Mouse (Mus musculus) T-helper 2 cell (primary cell): Measurements from ENCODE around the gene Insl3.

Experiments
- in situ Hi-C: fragments of 300-600 bp; cut with MboI, MseI; formaldehyde crosslinking; loops from one replicate; pipeline ENCODE4 v1.15.1; 2025; ENCODE audit warnings: high pct_unique_total_duplicates

Gene Insl3

GRCm38 (mm10) chr8:71689028-71689427 lies at the start of gene Insl3:
Gene Insl3 (plus strand): TSS chr8:71689214.
- in situ Hi-C loops: no loop called here

GRCm38 (mm10) chr8:71639318-71639717 lies 49.7 kb upstream of the Insl3 start:
- in situ Hi-C loops: no loop called here

- in situ Hi-C loops: no loop called here
These were observed 43.5 kb upstream of the Insl3 start for GRCm38 (mm10) chr8:71645510-71645909.

- in situ Hi-C loops: loop anchor here (25.0 kb wide), 2 partner anchors 767 to 1142 kb away; partner anchors contain the start of genes Rex1bd, Rpl18a, Slc5a5 and Uba52
These were observed 34.4 kb upstream of the Insl3 start for GRCm38 (mm10) chr8:71654600-71654999.

GRCm38 (mm10) chr8:71657816-71658215 lies 31.2 kb upstream of the Insl3 start:
- in situ Hi-C loops: loop anchor here (5.0 to 25.0 kb wide), 3 partner anchors 91 to 1146 kb away; partner anchors contain the start of genes Nxnl1, Rex1bd, Rpl18a and Slc27a1

- in situ Hi-C loops: loop anchor here (5.0 to 25.0 kb wide), 3 partner anchors 91 to 1146 kb away; partner anchors contain the start of genes Nxnl1, Rex1bd, Rpl18a and Slc27a1
These were observed 30.4 kb upstream of the Insl3 start for GRCm38 (mm10) chr8:71658515-71659049.

GRCm38 (mm10) chr8:71659751-71660150 lies 29.3 kb upstream of the Insl3 start:
- in situ Hi-C loops: loop anchor here (5.0 to 25.0 kb wide), 3 partner anchors 92 to 1147 kb away; partner anchors contain the start of genes Nxnl1, Rex1bd, Rpl18a and Slc27a1

- in situ Hi-C loops: loop anchor here (25.0 kb wide), 2 partner anchors 773 to 1148 kb away; partner anchors contain the start of genes Rex1bd, Rpl18a, Slc5a5 and Uba52
These were observed 28.5 kb upstream of the Insl3 start for GRCm38 (mm10) chr8:71660325-71661120.

- in situ Hi-C loops: loop anchor here (25.0 kb wide), 2 partner anchors 778 to 1153 kb away; partner anchors contain the start of genes Rex1bd, Rpl18a, Slc5a5 and Uba52
These were observed 23.5 kb upstream of the Insl3 start for GRCm38 (mm10) chr8:71665331-71666130.

GRCm38 (mm10) chr8:71666855-71667254 lies 22.2 kb upstream of the Insl3 start:
- in situ Hi-C loops: loop anchor here (25.0 kb wide), 2 partner anchors 780 to 1155 kb away; partner anchors contain the start of genes Rex1bd, Rpl18a, Slc5a5 and Uba52

- in situ Hi-C loops: loop anchor here (25.0 kb wide), 2 partner anchors 780 to 1155 kb away; partner anchors contain the start of genes Rex1bd, Rpl18a, Slc5a5 and Uba52
These were observed 21.8 kb upstream of the Insl3 start for GRCm38 (mm10) chr8:71667256-71667655.

GRCm38 (mm10) chr8:71668220-71668975 lies 20.6 kb upstream of the Insl3 start:
- in situ Hi-C loops: loop anchor here (25.0 kb wide), 2 partner anchors 781 to 1156 kb away; partner anchors contain the start of genes Rex1bd, Rpl18a, Slc5a5 and Uba52

- in situ Hi-C loops: loop anchor here (25.0 kb wide), 2 partner anchors 783 to 1158 kb away; partner anchors contain the start of genes Rex1bd, Rpl18a, Slc5a5 and Uba52
These were observed 18.8 kb upstream of the Insl3 start for GRCm38 (mm10) chr8:71670198-71670597.

GRCm38 (mm10) chr8:71670621-71671548 lies 18.1 kb upstream of the Insl3 start:
- in situ Hi-C loops: loop anchor here (25.0 kb wide), 2 partner anchors 784 to 1159 kb away; partner anchors contain the start of genes Rex1bd, Rpl18a, Slc5a5 and Uba52

GRCm38 (mm10) chr8:71671549-71671965 lies 17.5 kb upstream of the Insl3 start, which contains the start of gene Unc13a:
Gene Unc13a (minus strand): TSS chr8:71671757.
- in situ Hi-C loops: loop anchor here (25.0 kb wide), 2 partner anchors 784 to 1159 kb away; partner anchors contain the start of genes Rex1bd, Rpl18a, Slc5a5 and Uba52

GRCm38 (mm10) chr8:71672168-71672735 lies 16.8 kb upstream of the Insl3 start:
- in situ Hi-C loops: loop anchor here (25.0 kb wide), 2 partner anchors 785 to 1160 kb away; partner anchors contain the start of genes Rex1bd, Rpl18a, Slc5a5 and Uba52

GRCm38 (mm10) chr8:71674071-71674470 lies 14.9 kb upstream of the Insl3 start:
- in situ Hi-C loops: loop anchor here (25.0 kb wide), 2 partner anchors 787 to 1162 kb away; partner anchors contain the start of genes Rex1bd, Rpl18a, Slc5a5 and Uba52

GRCm38 (mm10) chr8:71675456-71676019 lies 13.5 kb upstream of the Insl3 start:
- in situ Hi-C loops: no loop called here
